Mouse (Mus musculus): ENCODE results near the gene 1110032F04Rik. TPM values are rescaled to one million over a fixed set of nuclear protein-coding genes. Genes with fewer than 3 reads are reported as not detected.
A peak's percentile ranks its signal among the peaks of the same experiment; 100 is the strongest.
"Not testable (repeated sequence)": the region's sequence is repeated elsewhere in the genome, so short reads cannot be mapped to it uniquely, and the experiment has no call there.

Gene 1110032F04Rik
- polyA plus RNA-seq, 2 experiments, result 0.68 to 0.76 TPM

- 51% methylated on average over 2 of the region's 2 CpGs for WGBS (ENCODE audit: insufficient replicate concordance)
Measured at GRCm38 (mm10) chr3:68874079-68874478, 4.7 kb downstream of the 1110032F04Rik start.

GRCm38 (mm10) chr3:68886845-68887244, 17.5 kb downstream of the 1110032F04Rik start:
- no peak for DNase-seq (ENCODE audit: low read depth in 3 of 3, low spot score in 3 of 3)
- H3K9ac ChIP-seq (replicated peaks), result no peak overlapping the region
- no peak overlapping the region for H3K27ac ChIP-seq
- no peaks in the 10 kb centered on the region for H3K9me3 ChIP-seq (ENCODE audit: control insufficient read depth, low read length)
- 69% methylated on average over 5 of the region's 5 CpGs for WGBS (ENCODE audit: insufficient replicate concordance)
- H3K27me3 ChIP-seq (ENCODE audit: control insufficient read depth, insufficient read depth, low read length), result no peaks in the 10 kb centered on the region
- ATAC-seq (ENCODE audit: insufficient read depth), result no peak
- no peaks in the 10 kb centered on the region for H3K4me1 ChIP-seq (replicated peaks; ENCODE audit: control insufficient read depth in 2 of 2, insufficient read depth in 2 of 2, low read length in 1 of 2)
- no peak overlapping the region for H3K4me2 ChIP-seq (ENCODE audit: low read depth)
- no peak overlapping the region for H3K4me3 ChIP-seq (ENCODE audit: insufficient read depth in 1 of 2, low read depth in 2 of 2, low read length in 2 of 2)
- no peaks in the 10 kb centered on the region for H3K36me3 ChIP-seq (replicated peaks; ENCODE audit: control insufficient read depth, insufficient read depth, low read depth)
- no peak for TF ChIP-seq EP300 (IDR thresholded peaks at IDR 0.05; ENCODE audit: low read depth)
- TF ChIP-seq CTCF (IDR thresholded peaks at IDR 0.05; ENCODE audit: low read depth), result no peak

More at GRCm38 (mm10) chr3:68874079-68874478, 4.7 kb downstream of the 1110032F04Rik start:
- Histone ChIP-seq H3K9me3 (ENCODE audit: control insufficient read depth, low read length) (no peaks in the 10 kb centered on the region), H3K4me1 (replicated peaks; ENCODE audit: control insufficient read depth in 2 of 2, insufficient read depth in 2 of 2, low read length in 1 of 2) (no peaks in the 10 kb centered on the region), H3K27ac (no peak overlapping the region), H3K36me3 (replicated peaks; ENCODE audit: control insufficient read depth, insufficient read depth, low read depth) (no peaks in the 10 kb centered on the region), H3K9ac (replicated peaks) (no peak overlapping the region), H3K4me3 (ENCODE audit: insufficient read depth in 1 of 2, low read depth in 2 of 2, low read length in 2 of 2) (no peak overlapping the region), H3K27me3 (ENCODE audit: control insufficient read depth, insufficient read depth, low read length) (peaks cover 21% of the 10 kb centered on the region), H3K4me2 (ENCODE audit: low read depth) (no peak overlapping the region)
- no peak for DNase-seq (ENCODE audit: low read depth in 3 of 3, low spot score in 3 of 3)
- TF ChIP-seq CTCF (IDR thresholded peaks at IDR 0.05; ENCODE audit: low read depth) (no peak), EP300 (IDR thresholded peaks at IDR 0.05; ENCODE audit: low read depth) (no peak)
- no peak for ATAC-seq (ENCODE audit: insufficient read depth)

- DNase-seq (ENCODE audit: low read depth in 3 of 3, low spot score in 3 of 3) (no peak), ATAC-seq (ENCODE audit: insufficient read depth) (no peak)
- TF ChIP-seq CTCF (IDR thresholded peaks at IDR 0.05; ENCODE audit: low read depth) (no peak), EP300 (IDR thresholded peaks at IDR 0.05; ENCODE audit: low read depth) (no peak)
- Histone ChIP-seq H3K27me3 (ENCODE audit: control insufficient read depth, insufficient read depth, low read length) (no peaks in the 10 kb centered on the region), H3K9ac (replicated peaks) (no peak overlapping the region), H3K4me2 (ENCODE audit: low read depth) (no peak overlapping the region), H3K36me3 (replicated peaks; ENCODE audit: control insufficient read depth, insufficient read depth, low read depth) (no peaks in the 10 kb centered on the region), H3K27ac (no peak overlapping the region), H3K4me1 (replicated peaks; ENCODE audit: control insufficient read depth in 2 of 2, insufficient read depth in 2 of 2, low read length in 1 of 2) (no peaks in the 10 kb centered on the region), H3K4me3 (ENCODE audit: insufficient read depth in 1 of 2, low read depth in 2 of 2, low read length in 2 of 2) (no peak overlapping the region), H3K9me3 (ENCODE audit: control insufficient read depth, low read length) (no peaks in the 10 kb centered on the region)
- WGBS (ENCODE audit: insufficient replicate concordance), result 73% methylated on average over 4 of the region's 4 CpGs
Measured at GRCm38 (mm10) chr3:68895426-68895825, 26.0 kb downstream of the 1110032F04Rik start.

DNA sequence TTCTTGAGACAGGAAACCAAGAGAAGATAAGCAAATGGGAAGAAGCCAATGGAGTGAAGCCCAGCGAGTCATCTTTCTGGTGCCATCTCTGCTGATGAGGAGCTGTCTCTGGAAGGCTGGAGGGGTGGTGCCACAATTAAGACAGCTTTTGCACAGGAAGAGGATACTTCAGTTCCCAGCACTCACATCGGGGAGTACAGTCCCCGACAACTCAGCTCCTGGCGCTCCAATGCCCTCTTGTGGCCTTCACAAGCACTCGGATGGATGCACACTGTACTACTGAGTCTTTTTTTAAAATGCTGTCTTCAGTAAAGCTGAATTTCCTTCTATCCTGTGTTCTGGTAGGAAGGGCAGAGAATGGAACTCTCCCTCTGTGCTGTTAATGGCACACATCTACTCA, 27.8 kb downstream of the 1110032F04Rik start:
- DNase-seq (ENCODE audit: low read depth in 3 of 3, low spot score in 3 of 3), result no peak
- Histone ChIP-seq H3K9ac (replicated peaks) (no peak overlapping the region), H3K36me3 (replicated peaks; ENCODE audit: control insufficient read depth, insufficient read depth, low read depth) (no peaks in the 10 kb centered on the region), H3K27me3 (ENCODE audit: control insufficient read depth, insufficient read depth, low read length) (no peaks in the 10 kb centered on the region), H3K27ac (no peak overlapping the region), H3K9me3 (ENCODE audit: control insufficient read depth, low read length) (no peaks in the 10 kb centered on the region), H3K4me3 (ENCODE audit: insufficient read depth in 1 of 2, low read depth in 2 of 2, low read length in 2 of 2) (no peak overlapping the region), H3K4me1 (replicated peaks; ENCODE audit: control insufficient read depth in 2 of 2, insufficient read depth in 2 of 2, low read length in 1 of 2) (no peaks in the 10 kb centered on the region), H3K4me2 (ENCODE audit: low read depth) (no peak overlapping the region)
- no peak for TF ChIP-seq EP300 (IDR thresholded peaks at IDR 0.05; ENCODE audit: low read depth)
- TF ChIP-seq CTCF (IDR thresholded peaks at IDR 0.05; ENCODE audit: low read depth), result peak; percentile 34
- WGBS (ENCODE audit: insufficient replicate concordance), result 56% methylated on average over 5 of the region's 5 CpGs
- ATAC-seq (ENCODE audit: insufficient read depth), result no peak

GRCm38 (mm10) chr3:68902636-68903035, 33.2 kb downstream of the 1110032F04Rik start:
- not testable (repeated sequence) for H3K9me3 ChIP-seq (ENCODE audit: control insufficient read depth, low read length); H3K4me2 ChIP-seq (ENCODE audit: low read depth); H3K4me1 ChIP-seq (replicated peaks; ENCODE audit: control insufficient read depth in 2 of 2, insufficient read depth in 2 of 2, low read length in 1 of 2); H3K27ac ChIP-seq; H3K9ac ChIP-seq (replicated peaks); H3K27me3 ChIP-seq (ENCODE audit: control insufficient read depth, insufficient read depth, low read length); H3K36me3 ChIP-seq (replicated peaks; ENCODE audit: control insufficient read depth, insufficient read depth, low read depth); H3K4me3 ChIP-seq (ENCODE audit: insufficient read depth in 1 of 2, low read depth in 2 of 2, low read length in 2 of 2); DNase-seq (ENCODE audit: low read depth in 3 of 3, low spot score in 3 of 3)
- WGBS (ENCODE audit: insufficient replicate concordance), result 89% methylated on average over 20 of the region's 20 CpGs
- ATAC-seq (ENCODE audit: insufficient read depth), result peak; percentile 56; the same call in 1 of the 2 replicates

All from liver, embryonic 14.5 days (tissue).